Comparison of ENCODE assay signal across 8 mouse cellular contexts in the genomic region with DNA sequence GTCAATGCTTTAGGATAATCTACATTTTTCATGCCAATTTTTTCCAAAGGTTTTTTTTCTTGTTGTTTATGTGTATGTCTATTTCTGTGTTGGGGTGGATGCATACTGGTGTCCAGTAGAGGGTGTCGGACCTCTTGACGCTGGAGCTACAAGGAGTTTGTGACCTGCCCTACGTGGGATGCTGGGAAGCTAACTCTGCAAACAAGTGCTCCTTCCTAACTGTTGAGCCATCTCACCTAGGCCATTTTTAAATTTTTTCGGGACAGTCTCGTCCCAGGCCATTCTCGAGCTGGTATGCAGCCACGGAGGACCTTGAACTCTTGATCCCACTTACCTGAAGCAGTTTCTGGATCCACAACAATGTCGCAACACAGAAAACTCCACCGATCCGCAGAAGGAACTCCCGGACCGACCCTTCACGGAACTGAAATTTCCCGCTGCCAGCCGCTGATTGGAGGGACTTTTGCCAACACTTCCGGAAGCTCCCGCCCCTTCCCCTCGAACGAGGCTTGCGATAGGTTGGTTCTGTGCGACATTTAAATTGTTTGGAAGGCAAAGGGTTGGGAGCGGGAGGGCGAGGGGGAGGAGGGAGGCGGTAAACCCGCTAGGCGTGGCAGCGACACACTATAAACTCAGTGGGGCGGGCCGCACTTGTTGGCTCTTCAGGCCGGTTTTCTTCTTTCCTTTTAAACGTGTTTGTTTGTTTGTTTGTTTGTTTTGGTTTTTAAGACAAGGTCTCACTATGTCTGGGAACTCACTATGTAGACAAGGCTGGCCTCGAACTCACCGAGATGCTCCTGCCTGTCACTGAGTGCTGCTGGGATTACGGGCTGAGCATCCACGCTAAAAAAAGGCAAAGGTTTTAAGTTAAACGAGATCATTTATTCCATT. TPM values are rescaled to one million over a fixed set of nuclear protein-coding genes. Genes with fewer than 3 reads are reported as not detected.
A peak's percentile ranks its signal among the peaks of the same experiment; 100 is the strongest.
DNase-seq lines count a peak whose midpoint lies in the region; ATAC-seq and TF ChIP-seq lines count a peak whose summit lies in the region.

Dlgap5 (minus strand) TSS at position 633 of the 891 bp plus-strand sequence.

- 0 out of 2 replicates have a peak within 1 kb of the TSS, but pooled peaks have one; percentile 48 for H3K27ac ChIP-seq in heart, embryonic 12.5 days (ENCODE audit: poor library complexity, severe bottlenecking)
- peak within 1 kb of the TSS; percentile 38 for H3K27ac ChIP-seq in kidney, postnatal 0 days
- H3K27ac ChIP-seq in liver, embryonic 11.5 days (ENCODE audit: low read depth, low read length), result peak within 1 kb of the TSS; percentile 80
- peak within 1 kb of the TSS; percentile 27; the same call in 1 of the 2 replicates for H3K27ac ChIP-seq in stomach, embryonic 14.5 days (ENCODE audit: low read length)

- peak within 1 kb of the TSS; percentile 72 for H3K9ac ChIP-seq in heart, embryonic 12.5 days
- H3K9ac ChIP-seq in kidney, postnatal 0 days (ENCODE audit: low read depth, low read length), result peak within 1 kb of the TSS; percentile 31; the same call in 1 of the 2 replicates
- H3K9ac ChIP-seq in liver, embryonic 11.5 days (ENCODE audit: low read depth, low read length), result peak within 1 kb of the TSS; percentile 89
- H3K9ac ChIP-seq in stomach, embryonic 14.5 days (replicated peaks; ENCODE audit: low read depth, low read length), result peak within 1 kb of the TSS; percentile 46

- H3K4me3 ChIP-seq in heart, embryonic 12.5 days, result peak within 1 kb of the TSS; percentile 79
- peak within 1 kb of the TSS; percentile 40 for H3K4me3 ChIP-seq in kidney, postnatal 0 days (replicated peaks; ENCODE audit: low read depth, low read length)
- peak within 1 kb of the TSS; percentile 76 for H3K4me3 ChIP-seq in liver, embryonic 11.5 days (ENCODE audit: low read depth, low read length)
- H3K4me3 ChIP-seq in stomach, embryonic 14.5 days (ENCODE audit: low read depth, low read length), result peak within 1 kb of the TSS; percentile 65

- peaks cover 32% of the 10 kb centered on the region for H3K36me3 ChIP-seq in heart, embryonic 12.5 days
- H3K36me3 ChIP-seq in kidney, postnatal 0 days (ENCODE audit: insufficient read depth, low read length), result no peaks in the 10 kb centered on the region
- peaks cover 19% of the 10 kb centered on the region for H3K36me3 ChIP-seq in liver, embryonic 11.5 days (ENCODE audit: control insufficient read depth, insufficient read depth, low read length)
- H3K36me3 ChIP-seq in stomach, embryonic 14.5 days (ENCODE audit: control insufficient read depth, insufficient read depth, low read length), result peaks cover 21% of the 10 kb centered on the region; the same call in 1 of the 2 replicates

- WGBS in heart, embryonic 12.5 days, result 2% methylated on average over 36 of the region's 36 CpGs
- WGBS in kidney, postnatal 0 days, result under 1% methylated on average over 36 of the region's 36 CpGs
- WGBS in liver, embryonic 11.5 days, result 2% methylated on average over 36 of the region's 36 CpGs
- WGBS in stomach, embryonic 14.5 days, result 2% methylated on average over 36 of the region's 36 CpGs

- no peaks in the 10 kb centered on the region for H3K9me3 ChIP-seq in heart, embryonic 12.5 days (replicated peaks)
- H3K9me3 ChIP-seq in kidney, postnatal 0 days (replicated peaks; ENCODE audit: low read length), result no peaks in the 10 kb centered on the region
- no peaks in the 10 kb centered on the region for H3K9me3 ChIP-seq in liver, embryonic 11.5 days (ENCODE audit: control insufficient read depth, low read length)
- no peaks in the 10 kb centered on the region for H3K9me3 ChIP-seq in stomach, embryonic 14.5 days (ENCODE audit: control insufficient read depth, low read depth, low read length)

- ATAC-seq in erythroid progenitor cell, adult 5-6 weeks (replicated peaks; ENCODE audit: low FRiP score, poor library complexity, severe bottlenecking), result peak; percentile 97
- ATAC-seq in heart, embryonic 12.5 days (ENCODE audit: insufficient number of reproducible peaks, low FRiP score), result peak; percentile 94
- ATAC-seq in kidney, postnatal 0 days (replicated peaks; ENCODE audit: low FRiP score, low read depth), result peak; percentile 94
- ATAC-seq in liver, embryonic 11.5 days (replicated peaks; ENCODE audit: low FRiP score), result peak; percentile 97
- ATAC-seq in stomach, embryonic 14.5 days (ENCODE audit: insufficient number of reproducible peaks, insufficient read depth, low FRiP score, low read depth), result peak; percentile 96

- H3K4me1 ChIP-seq in heart, embryonic 12.5 days (replicated peaks), result peaks cover 15% of the 10 kb centered on the region
- H3K4me1 ChIP-seq in kidney, postnatal 0 days (replicated peaks; ENCODE audit: insufficient read depth, low read length), result 0 out of 2 replicates have a peak, but pooled peaks cover 9% of the 10 kb centered on the region
- peaks cover 13% of the 10 kb centered on the region for H3K4me1 ChIP-seq in liver, embryonic 11.5 days (replicated peaks; ENCODE audit: control insufficient read depth, insufficient read depth, low read length)
- H3K4me1 ChIP-seq in stomach, embryonic 14.5 days (ENCODE audit: control insufficient read depth, insufficient read depth, low read length), result peaks cover 12% of the 10 kb centered on the region

- H3K4me2 ChIP-seq in heart, embryonic 12.5 days, result peak within 1 kb of the TSS; percentile 82
- H3K4me2 ChIP-seq in kidney, postnatal 0 days (ENCODE audit: low read length), result peak within 1 kb of the TSS; percentile 54
- peak within 1 kb of the TSS; percentile 94 for H3K4me2 ChIP-seq in liver, embryonic 11.5 days
- H3K4me2 ChIP-seq in stomach, embryonic 14.5 days (replicated peaks; ENCODE audit: low read depth, low read length), result peak within 1 kb of the TSS; percentile 44

- no peak; the same call in 1 of the 2 replicates for TF ChIP-seq CTCF in kidney, postnatal 0 days (IDR thresholded peaks at IDR 0.05; ENCODE audit: low read depth)

- DNase-seq in CD4-positive helper T cell, adult 2 months (ENCODE audit: low read depth, low spot score), result peak; percentile 94
- peak; percentile 77 for DNase-seq in brain, embryonic 18.5 days (ENCODE audit: low read depth, low spot score)
- DNase-seq in kidney, postnatal 0 days (ENCODE audit: low spot score), result peak; percentile 97
- DNase-seq in liver, embryonic 11.5 days (ENCODE audit: low spot score), result peak; percentile 90
- peak; percentile 92 for DNase-seq in naive thymus-derived CD4-positive, alpha-beta T cell, adult 2 months (ENCODE audit: low read depth)

- no peaks in the 10 kb centered on the region for H3K27me3 ChIP-seq in heart, embryonic 12.5 days (replicated peaks)
- H3K27me3 ChIP-seq in kidney, postnatal 0 days (ENCODE audit: insufficient read depth, low read length), result no peaks in the 10 kb centered on the region
- no peaks in the 10 kb centered on the region for H3K27me3 ChIP-seq in liver, embryonic 11.5 days (replicated peaks; ENCODE audit: control insufficient read depth, insufficient read depth, low read length)
- H3K27me3 ChIP-seq in stomach, embryonic 14.5 days (ENCODE audit: control insufficient read depth, insufficient read depth, low read length), result no peaks in the 10 kb centered on the region

RNA-seq across cellular contexts. Expression of gene Dlgap5, which starts in this region (rescaled TPM):
- total RNA-seq in erythroid progenitor cell, adult 5-6 weeks (2015; ENCODE audit: low replicate concordance), result 394 and 480 TPM in 2 replicates
- total RNA-seq in erythroid progenitor cell, adult 5-6 weeks (2017; ENCODE audit: low replicate concordance), result 402 and 449 TPM in 2 replicates
- 45.7 and 51.8 TPM in 2 replicates for polyA plus RNA-seq in heart, embryonic 12.5 days (2016; fragmentation: Nextera tagmentation; extraction: Ambion mirVana)
- 12.1 and 16.8 TPM in 2 replicates for polyA plus RNA-seq in kidney, postnatal 0 days (2015; fragmentation: Nextera tagmentation; extraction: Ambion mirVana)
- 71.1 and 71.7 TPM in 2 replicates for polyA plus RNA-seq in liver, embryonic 11.5 days (2014; fragmentation: Nextera tagmentation; extraction: Ambion mirVana)
- 46.1 and 49.5 TPM in 2 replicates for polyA plus RNA-seq in stomach, embryonic 14.5 days (2014; fragmentation: Nextera tagmentation; extraction: Ambion mirVana)

Comparison
In these comparisons a context has a peak if more than half of its experiments do, and no peak if none do; other contexts are left out.
1. Peak in every context shown above with its lines: DNase-seq, ATAC-seq, H3K4me3 ChIP-seq and H3K27ac ChIP-seq.
2. H3K27ac ChIP-seq: peak in every context shown above with its lines; median percentile 80 in liver, embryonic 11.5 days; 48 in heart, embryonic 12.5 days; 38 in kidney, postnatal 0 days; 27 in stomach, embryonic 14.5 days.
3. H3K4me2 ChIP-seq: peak in every context shown above with its lines; median percentile 94 in liver, embryonic 11.5 days; 82 in heart, embryonic 12.5 days; 54 in kidney, postnatal 0 days; 44 in stomach, embryonic 14.5 days.
4. H3K9ac ChIP-seq: peak in every context shown above with its lines; median percentile 89 in liver, embryonic 11.5 days; 72 in heart, embryonic 12.5 days; 46 in stomach, embryonic 14.5 days; 31 in kidney, postnatal 0 days.